Mouse (Mus musculus): ENCODE measurements around the gene B230104I21Rik. TPM values are rescaled to one million over a fixed set of nuclear protein-coding genes. Genes with fewer than 3 reads are reported as not detected.

Gene B230104I21Rik
- polyA plus RNA-seq, 1 experiment from 2014 or later, result not detected

DNA sequence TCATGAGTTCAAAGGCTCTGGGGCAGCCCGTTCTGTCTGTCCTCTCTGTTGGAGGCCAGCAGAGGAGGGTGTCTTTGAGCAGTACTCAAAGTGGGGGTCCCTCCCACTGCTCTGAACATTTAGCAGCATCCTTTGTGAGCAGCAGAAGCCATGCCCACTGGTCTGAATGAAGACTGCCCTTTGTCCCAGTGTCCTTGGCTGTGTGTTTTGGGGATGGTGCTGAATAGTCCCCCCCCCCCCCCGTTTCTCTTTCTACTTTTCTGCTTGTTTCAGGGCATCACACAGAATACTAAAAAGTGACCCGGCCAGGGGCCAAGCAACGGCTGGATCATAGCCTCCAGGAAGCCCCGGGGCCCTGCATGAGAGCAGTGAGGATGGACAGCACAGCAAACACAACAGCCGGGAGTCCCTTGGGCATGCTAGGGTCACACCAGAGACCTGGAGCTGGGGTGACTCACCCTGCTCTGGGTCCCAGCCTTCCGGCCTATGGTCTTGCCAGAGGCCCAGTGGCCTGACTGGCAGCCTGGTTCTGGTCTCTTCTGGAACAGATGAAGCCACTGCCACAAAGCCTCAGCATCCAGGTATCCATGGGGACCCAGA is 58.3 kb downstream of the B230104I21Rik start:
- Histone ChIP-seq H3K4me3 (ENCODE audit: low read depth, low read length) (no peak overlapping the region), H3K36me3 (ENCODE audit: control insufficient read depth, insufficient read depth, low read length) (no peaks in the 10 kb centered on the region), H3K4me2 (ENCODE audit: low read length) (no peak overlapping the region), H3K27me3 (replicated peaks; ENCODE audit: control insufficient read depth, insufficient read depth, low read length) (no peaks in the 10 kb centered on the region), H3K27ac (ENCODE audit: low read depth, low read length) (no peak overlapping the region), H3K9ac (ENCODE audit: low read length) (no peak overlapping the region), H3K4me1 (ENCODE audit: control insufficient read depth, insufficient read depth, low read length) (peaks cover 22% of the 10 kb centered on the region), H3K9me3 (replicated peaks; ENCODE audit: control insufficient read depth, low read length) (no peaks in the 10 kb centered on the region)
- WGBS, result 43% methylated on average over 7 of the region's 7 CpGs
- ATAC-seq (no peak), DNase-seq (ENCODE audit: low spot score) (no peak)

DNA sequence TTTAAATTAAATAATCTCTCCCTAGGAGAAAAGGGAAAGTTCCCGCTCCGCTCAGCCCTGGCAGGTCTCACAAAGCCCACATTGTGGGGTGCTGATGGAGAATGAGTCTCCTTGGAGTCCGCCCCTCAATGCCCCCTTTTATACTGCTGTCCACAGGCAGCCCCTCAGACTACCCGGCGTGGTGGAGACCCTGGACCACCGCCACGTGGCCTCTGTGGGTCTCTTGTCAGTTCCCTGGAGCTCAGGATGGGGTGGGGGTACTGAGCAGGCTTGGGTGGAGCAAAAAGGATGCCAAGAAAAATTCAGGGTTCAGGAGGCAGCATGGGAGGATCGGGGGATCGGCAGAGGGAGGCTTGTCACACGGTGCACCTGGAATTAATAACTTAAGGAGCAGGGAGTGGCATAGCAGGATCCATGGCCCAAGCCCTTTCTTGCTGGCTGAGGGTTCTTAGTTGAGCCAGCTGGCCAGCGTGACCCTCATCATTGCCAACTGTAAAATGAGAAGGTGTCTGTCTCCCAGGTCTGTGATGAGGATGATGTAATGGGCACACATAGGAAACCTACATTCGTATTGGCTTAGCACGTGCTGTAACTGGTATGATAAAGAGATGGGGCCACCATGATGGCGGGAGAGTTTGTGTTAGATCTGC is 60.9 kb downstream of the B230104I21Rik start:
- no peak overlapping the region for H3K4me2 ChIP-seq (ENCODE audit: low read length)
- H3K9me3 ChIP-seq (replicated peaks; ENCODE audit: control insufficient read depth, low read length), result no peaks in the 10 kb centered on the region
- ATAC-seq (peak; percentile 66), DNase-seq (ENCODE audit: low spot score) (peak; percentile 51)
- H3K27me3 ChIP-seq (replicated peaks; ENCODE audit: control insufficient read depth, insufficient read depth, low read length), result no peaks in the 10 kb centered on the region
- H3K4me1 ChIP-seq (ENCODE audit: control insufficient read depth, insufficient read depth, low read length), result peaks cover 15% of the 10 kb centered on the region
- no peak overlapping the region for H3K9ac ChIP-seq (ENCODE audit: low read length)
- no peaks in the 10 kb centered on the region for H3K36me3 ChIP-seq (ENCODE audit: control insufficient read depth, insufficient read depth, low read length)
- no peak overlapping the region for H3K4me3 ChIP-seq (ENCODE audit: low read depth, low read length)
- no peak overlapping the region; the same call in 1 of the 2 replicates for H3K27ac ChIP-seq (ENCODE audit: low read depth, low read length)
- WGBS, result 55% methylated on average over 14 of the region's 14 CpGs

Other genes with a start within 250 kb of the B230104I21Rik start
- gene Trp73, start 195.9 kb upstream of the B230104I21Rik start, polyA plus RNA-seq (2014; fragmentation: Nextera tagmentation; extraction: Ambion mirVana), result 4.6 and 5.4 TPM in 2 replicates
- gene Wrap73, start 193.8 kb upstream of the B230104I21Rik start, polyA plus RNA-seq (2014; fragmentation: Nextera tagmentation; extraction: Ambion mirVana), result 64.2 and 69.7 TPM in 2 replicates
- gene Tprgl, start 175.5 kb upstream of the B230104I21Rik start, polyA plus RNA-seq (2014; fragmentation: Nextera tagmentation; extraction: Ambion mirVana), result 184 and 194 TPM in 2 replicates
- gene Megf6, start 165.4 kb upstream of the B230104I21Rik start, polyA plus RNA-seq (2014; fragmentation: Nextera tagmentation; extraction: Ambion mirVana), result 4.6 and 7.7 TPM in 2 replicates
- gene Arhgef16, start 34.5 kb upstream of the B230104I21Rik start, polyA plus RNA-seq (2014; fragmentation: Nextera tagmentation; extraction: Ambion mirVana), result 0.32 and 0.56 TPM in 2 replicates